Mouse (Mus musculus) embryonic facial prominence, embryonic 13.5 days (tissue): ENCODE measurements at regions not wholly inside any gene's neighbourhood (a gene's known extent, or its start where the extent isn't known, plus 50 kb on each side); places are given as distances from the start of the nearest gene placed in this dataset.
A peak's percentile ranks its signal among the peaks of the same experiment; 100 is the strongest.

Experiments used
- ATAC-seq: fragments of 200-750 bp; cut with Nextera tagmentation; 2 replicates; pipeline ENCODE4 v1.8.0; 2017; ENCODE audit warnings: low read depth; ENCODE audit not compliant: insufficient number of reproducible peaks, insufficient read depth, low FRiP score, low TSS enrichment
- H3K27ac ChIP-seq: fragments of 300-500 bp; sonication (generic); 2 replicates; pipeline ENCODE4 v1.5.1; 2015; ENCODE audit warnings: moderate library complexity, mild to moderate bottlenecking, inconsistent platforms
- H3K27me3 ChIP-seq: fragments of 300-500 bp; sonication (generic); 2 replicates; pipeline ENCODE4 v1.6.1; 2015; ENCODE audit warnings: mild to moderate bottlenecking, inconsistent platforms
- H3K36me3 ChIP-seq: fragments of 300-500 bp; sonication (generic); 2 replicates; pipeline ENCODE4 v1.6.1; 2015; ENCODE audit warnings: mild to moderate bottlenecking, inconsistent platforms
- H3K4me1 ChIP-seq: fragments of 300-500 bp; sonication (generic); 2 replicates; pipeline ENCODE4 v1.6.1; 2015; ENCODE audit warnings: inconsistent platforms
- H3K4me2 ChIP-seq: fragments of 300-500 bp; sonication (generic); 2 replicates; pipeline ENCODE4 v1.6.1; 2015; ENCODE audit warnings: moderate library complexity, mild to moderate bottlenecking, inconsistent platforms
- H3K4me3 ChIP-seq: fragments of 300-500 bp; sonication (generic); 2 replicates; pipeline ENCODE4 v1.5.1; 2015; ENCODE audit warnings: mild to moderate bottlenecking, inconsistent platforms
- H3K9ac ChIP-seq: fragments of 300-500 bp; sonication (generic); 2 replicates; pipeline ENCODE4 v1.6.1; 2015; ENCODE audit warnings: mild to moderate bottlenecking, inconsistent platforms
- H3K9me3 ChIP-seq: fragments of 300-500 bp; sonication (generic); 2 replicates; pipeline ENCODE4 v1.6.1; 2016; ENCODE audit warnings: inconsistent platforms
- WGBS: fragments of 180-500 bp; shearing (Covaris S2); methylation state at CpG from one replicate; pipeline ENCODE4 v1.1.7; 2015; ENCODE audit warnings: mixed read lengths; 5-methylcytosine and 5-hydroxymethylcytosine counted together

DNA sequence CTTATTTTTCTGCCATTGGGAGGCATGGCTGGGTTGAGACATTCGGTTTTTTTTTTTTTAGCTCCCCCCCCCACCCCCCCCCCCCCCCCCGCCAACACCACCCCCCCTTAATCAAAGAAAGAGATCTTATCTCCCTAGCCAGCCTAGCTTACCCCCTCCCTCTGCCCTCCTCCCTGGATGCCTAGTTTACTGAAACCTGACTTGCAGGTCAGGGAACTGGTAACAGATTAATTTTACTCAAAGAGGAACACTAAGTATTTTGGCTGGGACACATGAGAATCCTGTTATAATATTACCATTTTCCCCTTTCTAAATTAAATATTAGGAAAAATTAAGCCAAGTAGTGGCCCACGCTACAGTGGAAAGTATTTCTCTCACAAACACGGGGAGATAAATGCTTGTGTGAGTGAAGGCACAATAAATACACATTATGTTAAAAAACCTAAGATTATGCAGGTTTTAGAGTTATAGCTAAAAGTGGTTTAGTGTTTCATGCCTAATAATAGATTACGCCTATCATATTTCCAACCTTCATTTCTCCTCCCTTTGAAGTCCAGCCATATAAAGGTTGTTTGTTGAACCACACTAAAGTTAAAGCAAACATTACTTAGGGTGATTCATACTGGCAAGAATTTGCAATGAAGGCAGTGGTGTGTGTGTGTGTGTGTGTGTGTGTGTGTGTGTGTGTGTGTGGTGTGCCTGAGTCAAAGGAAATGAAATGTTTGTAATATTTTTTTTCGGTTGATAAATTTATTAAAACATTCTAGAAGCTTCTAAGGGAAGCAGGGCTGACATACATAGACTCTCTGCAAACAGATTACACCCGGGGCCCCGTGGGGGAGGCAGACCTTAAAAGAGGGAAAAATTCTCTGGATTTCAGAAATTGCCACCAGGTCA lies 76.0 kb upstream of the Arid5b start:
- Histone ChIP-seq H3K27me3 (no peaks in the 10 kb centered on the region), H3K4me2 (no peak overlapping the region), H3K36me3 (no peaks in the 10 kb centered on the region), H3K4me1 (peaks cover 41% of the 10 kb centered on the region), H3K4me3 (no peak overlapping the region), H3K9me3 (no peaks in the 10 kb centered on the region), H3K9ac (no peak overlapping the region), H3K27ac (peak overlapping the region; percentile 83)
- ATAC-seq = no peak
- 14% methylated on average over 7 of the region's 8 CpGs for WGBS

- peak overlapping the region; percentile 72 for H3K27ac ChIP-seq
- H3K4me2 ChIP-seq = peak overlapping the region; percentile 52
- H3K4me1 ChIP-seq = peaks cover 41% of the 10 kb centered on the region
- no peak for ATAC-seq
- H3K27me3 ChIP-seq = no peaks in the 10 kb centered on the region
- H3K9ac ChIP-seq = peak overlapping the region; percentile 54; the same call in 1 of the 2 replicates
- no peaks in the 10 kb centered on the region for H3K36me3 ChIP-seq
- peak overlapping the region; percentile 22 for H3K4me3 ChIP-seq
- H3K9me3 ChIP-seq = no peaks in the 10 kb centered on the region
- 19% methylated on average over 18 of the region's 18 CpGs for WGBS
Observed at GRCm38 (mm10) chr10:68353692-68354232, 75.2 kb upstream of the Arid5b start.

DNA sequence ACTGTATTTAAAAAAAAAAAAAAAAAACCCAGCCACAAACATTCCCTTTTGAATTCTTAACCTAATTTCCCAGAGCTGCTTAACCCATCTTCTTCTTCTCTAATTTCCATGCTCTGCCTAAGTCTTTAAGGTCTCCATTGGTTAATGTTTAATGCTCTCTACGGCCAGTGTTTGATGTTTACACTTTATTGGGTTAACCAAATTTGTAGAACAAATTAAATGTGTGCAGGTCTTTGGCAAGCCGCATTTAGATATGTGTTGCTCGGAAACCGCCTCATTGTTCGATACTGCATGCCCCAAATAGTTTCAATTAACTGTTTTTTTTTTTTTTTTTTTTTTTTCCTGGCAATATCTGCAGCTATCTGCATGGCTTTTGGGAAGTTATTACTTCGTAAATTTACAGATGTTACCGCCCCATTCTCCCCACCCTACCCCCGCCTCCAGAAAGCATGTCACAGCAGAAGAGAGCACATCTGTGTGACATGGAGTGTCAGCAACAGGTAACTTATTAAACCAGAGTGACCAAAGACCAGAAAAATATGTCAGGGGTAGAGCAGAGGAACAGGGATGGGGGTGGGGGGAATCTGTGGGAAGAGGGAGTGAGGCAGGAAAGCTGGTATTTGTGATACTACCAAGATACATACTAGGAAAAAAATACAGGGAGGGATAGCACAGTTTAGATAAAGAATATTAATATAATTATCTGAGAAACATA lies 73.5 kb upstream of the Arid5b start:
- H3K4me1 ChIP-seq = peaks cover 43% of the 10 kb centered on the region
- no peak for ATAC-seq
- H3K27ac ChIP-seq = no peak overlapping the region
- H3K4me2 ChIP-seq = no peak overlapping the region
- H3K27me3 ChIP-seq = no peaks in the 10 kb centered on the region
- WGBS = 57% methylated on average over 8 of the region's 8 CpGs
- no peak overlapping the region for H3K4me3 ChIP-seq
- no peaks in the 10 kb centered on the region for H3K9me3 ChIP-seq
- H3K9ac ChIP-seq = no peak overlapping the region
- H3K36me3 ChIP-seq = no peaks in the 10 kb centered on the region

DNA sequence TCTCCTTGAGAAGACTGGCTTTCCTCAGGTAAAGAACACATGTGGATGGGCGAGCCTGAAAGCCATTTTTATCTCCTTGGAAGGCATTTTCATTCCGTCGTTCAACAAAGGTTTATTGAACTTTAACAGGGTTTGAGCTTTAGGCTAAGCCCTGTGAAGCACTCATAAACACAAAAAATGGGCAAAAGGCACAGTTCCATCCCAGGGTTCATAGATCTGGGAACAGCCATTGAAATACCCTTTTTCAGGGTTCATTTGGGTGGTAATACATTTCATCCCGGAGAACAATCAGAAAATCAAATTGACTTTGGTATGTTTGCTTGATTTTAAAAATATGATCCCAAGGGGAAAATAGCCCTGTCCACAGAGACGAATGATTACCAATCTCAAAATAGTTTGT lies 72.9 kb upstream of the Arid5b start:
- Histone ChIP-seq H3K9me3 (no peaks in the 10 kb centered on the region), H3K4me3 (no peak overlapping the region), H3K27me3 (no peaks in the 10 kb centered on the region), H3K4me1 (peaks cover 40% of the 10 kb centered on the region), H3K4me2 (no peak overlapping the region), H3K9ac (no peak overlapping the region), H3K36me3 (no peaks in the 10 kb centered on the region), H3K27ac (peak overlapping the region; percentile 48; the same call in 1 of the 2 replicates)
- ATAC-seq = no peak
- 48% methylated on average over 5 of the region's 5 CpGs for WGBS

- H3K4me3 ChIP-seq = no peak overlapping the region
- no peak overlapping the region for H3K9ac ChIP-seq
- no peaks in the 10 kb centered on the region for H3K36me3 ChIP-seq
- no peaks in the 10 kb centered on the region for H3K27me3 ChIP-seq
- H3K9me3 ChIP-seq = no peaks in the 10 kb centered on the region
- 83% methylated on average over 12 of the region's 12 CpGs for WGBS
- H3K4me1 ChIP-seq = peaks cover 41% of the 10 kb centered on the region
- ATAC-seq = no peak
- no peak overlapping the region for H3K4me2 ChIP-seq
- H3K27ac ChIP-seq = no peak overlapping the region
Observed at GRCm38 (mm10) chr10:68350798-68351197, 72.3 kb upstream of the Arid5b start.

DNA sequence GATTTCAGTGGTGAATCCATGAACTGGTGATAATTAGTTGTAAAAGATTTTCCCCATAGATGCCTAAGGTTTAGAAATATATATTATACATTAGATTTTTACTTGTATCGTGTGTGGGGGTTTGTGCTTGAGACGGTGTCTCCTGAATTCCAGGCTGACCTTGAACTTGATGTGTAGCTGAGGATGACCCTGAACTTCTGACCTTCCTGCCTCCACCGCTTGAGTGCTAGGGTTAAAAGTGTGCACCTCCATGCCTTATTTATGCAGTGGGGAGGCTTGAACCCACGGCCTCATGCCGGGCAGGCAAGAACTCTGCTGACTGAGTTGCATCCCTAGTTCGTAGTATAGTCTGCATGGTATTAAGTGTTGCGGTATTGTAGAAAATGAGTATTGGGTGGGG lies 69.3 kb upstream of the Arid5b start:
- no peak overlapping the region for H3K27ac ChIP-seq
- H3K4me2 ChIP-seq = no peak overlapping the region
- ATAC-seq = no peak
- H3K9ac ChIP-seq = no peak overlapping the region
- no peak overlapping the region for H3K4me3 ChIP-seq
- 0 out of 2 replicates have a peak, but pooled peaks cover 7% of the 10 kb centered on the region for H3K9me3 ChIP-seq
- H3K27me3 ChIP-seq = no peaks in the 10 kb centered on the region
- H3K4me1 ChIP-seq = peaks cover 22% of the 10 kb centered on the region
- 92% methylated on average over 7 of the region's 7 CpGs for WGBS
- H3K36me3 ChIP-seq = no peaks in the 10 kb centered on the region

GRCm38 (mm10) chr10:68344991-68345720 lies 66.6 kb upstream of the Arid5b start:
- ATAC-seq = no peak
- H3K4me1 ChIP-seq = peaks cover 13% of the 10 kb centered on the region
- no peak overlapping the region for H3K27ac ChIP-seq
- H3K4me3 ChIP-seq = no peak overlapping the region
- no peak overlapping the region for H3K9ac ChIP-seq
- 91% methylated on average over 18 of the region's 18 CpGs for WGBS
- H3K4me2 ChIP-seq = no peak overlapping the region
- no peaks in the 10 kb centered on the region for H3K27me3 ChIP-seq
- peaks cover 7% of the 10 kb centered on the region; the same call in 1 of the 2 replicates for H3K9me3 ChIP-seq
- H3K36me3 ChIP-seq = no peaks in the 10 kb centered on the region

GRCm38 (mm10) chr10:68344211-68344610 lies 65.7 kb upstream of the Arid5b start:
- no peak overlapping the region for H3K9ac ChIP-seq
- WGBS = 87% methylated on average over 2 of the region's 2 CpGs
- no peak for ATAC-seq
- H3K27me3 ChIP-seq = no peaks in the 10 kb centered on the region
- peaks cover 7% of the 10 kb centered on the region; the same call in 1 of the 2 replicates for H3K9me3 ChIP-seq
- no peak overlapping the region for H3K4me3 ChIP-seq
- H3K36me3 ChIP-seq = no peaks in the 10 kb centered on the region
- H3K4me1 ChIP-seq = peaks cover 13% of the 10 kb centered on the region
- H3K27ac ChIP-seq = no peak overlapping the region
- no peak overlapping the region for H3K4me2 ChIP-seq

GRCm38 (mm10) chr10:68334054-68334453 lies 55.5 kb upstream of the Arid5b start:
- H3K27ac ChIP-seq = no peak overlapping the region
- no peak overlapping the region for H3K9ac ChIP-seq
- H3K9me3 ChIP-seq = peaks cover 4% of the 10 kb centered on the region; the same call in 1 of the 2 replicates
- no peaks in the 10 kb centered on the region for H3K4me1 ChIP-seq
- H3K36me3 ChIP-seq = no peaks in the 10 kb centered on the region
- no peak overlapping the region for H3K4me2 ChIP-seq
- H3K27me3 ChIP-seq = no peaks in the 10 kb centered on the region
- no peak for ATAC-seq
- 84% methylated on average over 5 of the region's 5 CpGs for WGBS
- H3K4me3 ChIP-seq = no peak overlapping the region
